ENCODE assay signal across 8 mouse cellular contexts in genomic region chr11:100646265-100646664, GRCm38 (mm10). TPM values are rescaled to one million over a fixed set of nuclear protein-coding genes. Genes with fewer than 3 reads are reported as not detected.
DNase-seq lines count a peak whose midpoint lies in the region; ATAC-seq and TF ChIP-seq lines count a peak whose summit lies in the region.

No protein-coding gene starts in this region.

- H3K27me3 ChIP-seq in forebrain, embryonic 11.5 days (ENCODE audit: control insufficient read depth, insufficient read depth, low read length): peaks cover 7% of the 10 kb centered on the region
- peaks cover 46% of the 10 kb centered on the region for H3K27me3 ChIP-seq in forebrain, embryonic 12.5 days
- peaks cover 57% of the 10 kb centered on the region for H3K27me3 ChIP-seq in midbrain, embryonic 10.5 days (ENCODE audit: low read depth, poor library complexity, severe bottlenecking)
- H3K27me3 ChIP-seq in midbrain, embryonic 16.5 days (ENCODE audit: control insufficient read depth, insufficient read depth, low read depth, low read length): peaks cover 15% of the 10 kb centered on the region
- H3K27me3 ChIP-seq in lung, postnatal 0 days (replicated peaks; ENCODE audit: insufficient read depth, low read length): no peaks in the 10 kb centered on the region; the same call in 1 of the 2 replicates

- no peak for ATAC-seq in forebrain, embryonic 11.5 days (replicated peaks; ENCODE audit: low FRiP score)
- no peak for ATAC-seq in forebrain, embryonic 12.5 days (ENCODE audit: low FRiP score)
- ATAC-seq in midbrain, embryonic 16.5 days: no peak
- ATAC-seq in lung, postnatal 0 days: no peak

- H3K36me3 ChIP-seq in forebrain, embryonic 11.5 days (ENCODE audit: control insufficient read depth, insufficient read depth, low read length): no peaks in the 10 kb centered on the region
- no peaks in the 10 kb centered on the region for H3K36me3 ChIP-seq in forebrain, embryonic 12.5 days (replicated peaks)
- no peaks in the 10 kb centered on the region for H3K36me3 ChIP-seq in midbrain, embryonic 10.5 days
- no peaks in the 10 kb centered on the region for H3K36me3 ChIP-seq in midbrain, embryonic 16.5 days (ENCODE audit: control insufficient read depth, insufficient read depth, low read length)
- H3K36me3 ChIP-seq in lung, postnatal 0 days (ENCODE audit: insufficient read depth, low read length): no peaks in the 10 kb centered on the region

- H3K9ac ChIP-seq in forebrain, embryonic 11.5 days (ENCODE audit: low read length): no peak overlapping the region
- H3K9ac ChIP-seq in forebrain, embryonic 12.5 days: no peak overlapping the region
- no peak overlapping the region for H3K9ac ChIP-seq in midbrain, embryonic 16.5 days (ENCODE audit: low read depth, low read length)
- no peak overlapping the region for H3K9ac ChIP-seq in lung, postnatal 0 days (replicated peaks; ENCODE audit: low read depth)

- no peaks in the 10 kb centered on the region for H3K9me3 ChIP-seq in forebrain, embryonic 11.5 days (ENCODE audit: control insufficient read depth, low read length)
- no peaks in the 10 kb centered on the region for H3K9me3 ChIP-seq in forebrain, embryonic 12.5 days
- no peaks in the 10 kb centered on the region for H3K9me3 ChIP-seq in midbrain, embryonic 10.5 days (replicated peaks)
- no peaks in the 10 kb centered on the region for H3K9me3 ChIP-seq in midbrain, embryonic 16.5 days (replicated peaks; ENCODE audit: control insufficient read depth, low read length, poor library complexity, severe bottlenecking)
- H3K9me3 ChIP-seq in lung, postnatal 0 days (ENCODE audit: low read length): no peaks in the 10 kb centered on the region

- no peak overlapping the region for H3K4me3 ChIP-seq in forebrain, embryonic 11.5 days (ENCODE audit: low read depth, low read length)
- no peak overlapping the region for H3K4me3 ChIP-seq in forebrain, embryonic 12.5 days (replicated peaks)
- H3K4me3 ChIP-seq in midbrain, embryonic 10.5 days: no peak overlapping the region
- no peak overlapping the region for H3K4me3 ChIP-seq in midbrain, embryonic 16.5 days (ENCODE audit: low read depth, low read length)
- no peak overlapping the region for H3K4me3 ChIP-seq in lung, postnatal 0 days (ENCODE audit: low read depth, low read length)

- no peak overlapping the region for H3K4me2 ChIP-seq in forebrain, embryonic 11.5 days (ENCODE audit: low read depth, low read length, severe bottlenecking)
- no peak overlapping the region for H3K4me2 ChIP-seq in forebrain, embryonic 12.5 days
- no peak overlapping the region for H3K4me2 ChIP-seq in midbrain, embryonic 16.5 days (ENCODE audit: low read length)
- H3K4me2 ChIP-seq in lung, postnatal 0 days (replicated peaks; ENCODE audit: low read depth, low read length): no peak overlapping the region

- H3K27ac ChIP-seq in forebrain, embryonic 11.5 days (ENCODE audit: low read depth, low read length): no peak overlapping the region
- no peak overlapping the region for H3K27ac ChIP-seq in forebrain, embryonic 12.5 days
- H3K27ac ChIP-seq in midbrain, embryonic 10.5 days (replicated peaks): no peak overlapping the region
- no peak overlapping the region for H3K27ac ChIP-seq in midbrain, embryonic 16.5 days (ENCODE audit: low read length)
- no peak overlapping the region for H3K27ac ChIP-seq in lung, postnatal 0 days (ENCODE audit: low read length)

- 5% methylated on average over 1 of the region's 1 CpGs for WGBS in forebrain, embryonic 11.5 days
- WGBS in forebrain, embryonic 12.5 days: 5% methylated on average over 1 of the region's 1 CpGs
- WGBS in midbrain, embryonic 10.5 days: 7% methylated on average over 1 of the region's 1 CpGs
- WGBS in midbrain, embryonic 16.5 days: 5% methylated on average over 1 of the region's 1 CpGs
- 6% methylated on average over 1 of the region's 1 CpGs for WGBS in lung, postnatal 0 days

- H3K4me1 ChIP-seq in forebrain, embryonic 11.5 days (replicated peaks; ENCODE audit: control insufficient read depth, insufficient read depth, low read length): no peaks in the 10 kb centered on the region
- H3K4me1 ChIP-seq in forebrain, embryonic 12.5 days: no peaks in the 10 kb centered on the region; the same call in 1 of the 2 replicates
- no peaks in the 10 kb centered on the region for H3K4me1 ChIP-seq in midbrain, embryonic 10.5 days
- H3K4me1 ChIP-seq in midbrain, embryonic 16.5 days (ENCODE audit: control insufficient read depth, insufficient read depth, low read length): peaks cover 5% of the 10 kb centered on the region; the same call in 1 of the 2 replicates
- no peaks in the 10 kb centered on the region for H3K4me1 ChIP-seq in lung, postnatal 0 days (ENCODE audit: insufficient read depth, low read depth, low read length)

- peak; percentile 78 for TF ChIP-seq CTCF in lung, postnatal 0 days (IDR thresholded peaks at IDR 0.05)

- no peak for TF ChIP-seq EP300 in lung, postnatal 0 days (IDR thresholded peaks at IDR 0.05)

- DNase-seq in forebrain, embryonic 11.5 days (ENCODE audit: low spot score): peak; percentile 80
- peak; percentile 56 for DNase-seq in midbrain, embryonic 10.5 days (ENCODE audit: low spot score)
- peak; percentile 76 for DNase-seq in embryo, embryonic 10 days (ENCODE audit: low spot score)
- DNase-seq in lung, postnatal 0 days (ENCODE audit: low spot score): peak; percentile 50
- peak; percentile 70 for DNase-seq in thymus, postnatal 25 days
- no peak for DNase-seq in urinary bladder, adult 2 months (ENCODE audit: low spot score)

RNA-seq across cellular contexts. Expression of gene Dnajc7, which starts 26.3 kb away (rescaled TPM):
- 95.9 and 105 TPM in 2 replicates for polyA plus RNA-seq in forebrain, embryonic 11.5 days (2014; fragmentation: Nextera tagmentation; extraction: Ambion mirVana)
- polyA plus RNA-seq in forebrain, embryonic 12.5 days (2016; fragmentation: Nextera tagmentation; extraction: Ambion mirVana): 299 and 310 TPM in 2 replicates
- 268 and 304 TPM in 2 replicates for polyA plus RNA-seq in midbrain, embryonic 10.5 days (2016; fragmentation: Nextera tagmentation; extraction: Ambion mirVana)
- polyA plus RNA-seq in midbrain, embryonic 16.5 days (2015; fragmentation: Nextera tagmentation; extraction: Ambion mirVana): 289 and 327 TPM in 2 replicates
- polyA plus RNA-seq in lung, postnatal 0 days (2015; fragmentation: Nextera tagmentation; extraction: Ambion mirVana): 99.1 and 113 TPM in 2 replicates
- polyA plus RNA-seq in urinary bladder, adult 2 months (2012; rRNA removed): 118 and 123 TPM in 2 replicates

RNA-seq across cellular contexts. Expression of gene Nkiras2, which starts 27.2 kb away (rescaled TPM):
- 94.5 and 107 TPM in 2 replicates for polyA plus RNA-seq in forebrain, embryonic 11.5 days (2014; fragmentation: Nextera tagmentation; extraction: Ambion mirVana)
- polyA plus RNA-seq in forebrain, embryonic 12.5 days (2016; fragmentation: Nextera tagmentation; extraction: Ambion mirVana): 87.1 and 90.2 TPM in 2 replicates
- 101 and 112 TPM in 2 replicates for polyA plus RNA-seq in midbrain, embryonic 10.5 days (2016; fragmentation: Nextera tagmentation; extraction: Ambion mirVana)
- polyA plus RNA-seq in midbrain, embryonic 16.5 days (2015; fragmentation: Nextera tagmentation; extraction: Ambion mirVana): 97.7 TPM in 2 replicates
- 58.6 and 59.9 TPM in 2 replicates for polyA plus RNA-seq in lung, postnatal 0 days (2015; fragmentation: Nextera tagmentation; extraction: Ambion mirVana)
- polyA plus RNA-seq in urinary bladder, adult 2 months (2012; rRNA removed): 54.8 and 55.4 TPM in 2 replicates

RNA-seq across cellular contexts. Expression of gene Zfp385c, which starts 46.0 kb away (rescaled TPM):
- polyA plus RNA-seq in forebrain, embryonic 11.5 days (2014; fragmentation: Nextera tagmentation; extraction: Ambion mirVana): 0.16 TPM in 1 of 2 replicates, not detected in the other
- 0.12 and 0.61 TPM in 2 replicates for polyA plus RNA-seq in forebrain, embryonic 12.5 days (2016; fragmentation: Nextera tagmentation; extraction: Ambion mirVana)
- polyA plus RNA-seq in midbrain, embryonic 10.5 days (2016; fragmentation: Nextera tagmentation; extraction: Ambion mirVana): 0.20 and 0.87 TPM in 2 replicates
- 0.41 and 0.92 TPM in 2 replicates for polyA plus RNA-seq in midbrain, embryonic 16.5 days (2015; fragmentation: Nextera tagmentation; extraction: Ambion mirVana)
- not detected in 2 replicates for polyA plus RNA-seq in lung, postnatal 0 days (2015; fragmentation: Nextera tagmentation; extraction: Ambion mirVana)
- polyA plus RNA-seq in urinary bladder, adult 2 months (2012; rRNA removed): 0.54 and 0.65 TPM in 2 replicates

RNA-seq across cellular contexts. Expression of gene Dhx58, which starts 57.8 kb away (rescaled TPM):
- polyA plus RNA-seq in forebrain, embryonic 11.5 days (2014; fragmentation: Nextera tagmentation; extraction: Ambion mirVana): 3.1 and 4.3 TPM in 2 replicates
- 2.1 and 2.6 TPM in 2 replicates for polyA plus RNA-seq in forebrain, embryonic 12.5 days (2016; fragmentation: Nextera tagmentation; extraction: Ambion mirVana)
- polyA plus RNA-seq in midbrain, embryonic 10.5 days (2016; fragmentation: Nextera tagmentation; extraction: Ambion mirVana): 2.0 and 3.5 TPM in 2 replicates
- polyA plus RNA-seq in midbrain, embryonic 16.5 days (2015; fragmentation: Nextera tagmentation; extraction: Ambion mirVana): 2.8 and 2.9 TPM in 2 replicates
- 3.1 and 3.3 TPM in 2 replicates for polyA plus RNA-seq in lung, postnatal 0 days (2015; fragmentation: Nextera tagmentation; extraction: Ambion mirVana)
- 5.6 and 6.5 TPM in 2 replicates for polyA plus RNA-seq in urinary bladder, adult 2 months (2012; rRNA removed)
